Mouse (Mus musculus) forebrain, embryonic 14.5 days (tissue): ENCODE results near the gene Pwwp2b. TPM values are rescaled to one million over a fixed set of nuclear protein-coding genes. Genes with fewer than 3 reads are reported as not detected.
A peak's percentile ranks its signal among the peaks of the same experiment; 100 is the strongest.

Experiments used
- ATAC-seq: fragments of 200-750 bp; cut with Nextera tagmentation; 2 replicates; pipeline ENCODE4 v1.8.0; 2017; ENCODE audit warnings: mild to moderate bottlenecking, moderate library complexity
- DNase-seq: peaks from one replicate; pipeline ENCODE4 v3.0.0-alpha.2; 2015; ENCODE audit warnings: low spot score
- H3K27ac ChIP-seq: fragments of 300-500 bp; sonication (generic); 2 replicates; pipeline ENCODE4 v1.5.1; 2014; ENCODE audit warnings: low read depth, mild to moderate bottlenecking, control low read depth, low read length, moderate library complexity
- H3K27me3 ChIP-seq: fragments of 300-500 bp; sonication (generic); replicated peaks from 2 replicates; pipeline ENCODE4 v1.6.1; 2014; ENCODE audit warnings: low read length, control low read depth, mixed read lengths; ENCODE audit not compliant: control insufficient read depth, insufficient read depth
- H3K36me3 ChIP-seq: fragments of 300-500 bp; sonication (generic); 2 replicates; pipeline ENCODE4 v1.6.1; 2014; ENCODE audit warnings: low read length, control low read depth; ENCODE audit not compliant: control insufficient read depth, insufficient read depth
- H3K4me1 ChIP-seq: fragments of 300-500 bp; sonication (generic); 2 replicates; pipeline ENCODE4 v1.6.1; 2014; ENCODE audit warnings: antibody characterized with exemption, low read length, control low read depth; ENCODE audit not compliant: control insufficient read depth, insufficient read depth
- H3K4me2 ChIP-seq: fragments of 300-500 bp; sonication (generic); 2 replicates; pipeline ENCODE4 v1.6.1; 2014; ENCODE audit warnings: mild to moderate bottlenecking, control low read depth, low read length
- H3K4me3 ChIP-seq: fragments of 300-500 bp; sonication (generic); 2 replicates; pipeline ENCODE4 v1.5.1; 2014; ENCODE audit warnings: low read depth, low read length, control low read depth
- H3K9ac ChIP-seq: fragments of 300-500 bp; sonication (generic); 2 replicates; pipeline ENCODE4 v1.6.1; 2014; ENCODE audit warnings: mild to moderate bottlenecking, low read length, control low read depth, moderate library complexity
- H3K9me3 ChIP-seq: fragments of 300-500 bp; sonication (generic); replicated peaks from 2 replicates; pipeline ENCODE4 v1.6.1; 2016; ENCODE audit warnings: low read length, control low read depth, mixed read lengths; ENCODE audit not compliant: control insufficient read depth
- WGBS: fragments of 180-500 bp; shearing (Covaris S2); extraction: QIAGEN DNeasy Blood & Tissue Kit; methylation state at CpG from one replicate; pipeline ENCODE4 v1.1.7; 2014; 5-methylcytosine and 5-hydroxymethylcytosine counted together
- polyA plus RNA-seq: library from polyadenylated mRNA; unstranded; fragments of >200 nt; fragmentation: Nextera tagmentation; extraction: Ambion mirVana; gene quantifications from 2 replicates; pipeline ENCODE4 v1.2.1, GENCODE M21; 2014

The Pwwp2b gene
- polyA plus RNA-seq, 1 experiment from 2014 or later: 4.2 TPM

DNA sequence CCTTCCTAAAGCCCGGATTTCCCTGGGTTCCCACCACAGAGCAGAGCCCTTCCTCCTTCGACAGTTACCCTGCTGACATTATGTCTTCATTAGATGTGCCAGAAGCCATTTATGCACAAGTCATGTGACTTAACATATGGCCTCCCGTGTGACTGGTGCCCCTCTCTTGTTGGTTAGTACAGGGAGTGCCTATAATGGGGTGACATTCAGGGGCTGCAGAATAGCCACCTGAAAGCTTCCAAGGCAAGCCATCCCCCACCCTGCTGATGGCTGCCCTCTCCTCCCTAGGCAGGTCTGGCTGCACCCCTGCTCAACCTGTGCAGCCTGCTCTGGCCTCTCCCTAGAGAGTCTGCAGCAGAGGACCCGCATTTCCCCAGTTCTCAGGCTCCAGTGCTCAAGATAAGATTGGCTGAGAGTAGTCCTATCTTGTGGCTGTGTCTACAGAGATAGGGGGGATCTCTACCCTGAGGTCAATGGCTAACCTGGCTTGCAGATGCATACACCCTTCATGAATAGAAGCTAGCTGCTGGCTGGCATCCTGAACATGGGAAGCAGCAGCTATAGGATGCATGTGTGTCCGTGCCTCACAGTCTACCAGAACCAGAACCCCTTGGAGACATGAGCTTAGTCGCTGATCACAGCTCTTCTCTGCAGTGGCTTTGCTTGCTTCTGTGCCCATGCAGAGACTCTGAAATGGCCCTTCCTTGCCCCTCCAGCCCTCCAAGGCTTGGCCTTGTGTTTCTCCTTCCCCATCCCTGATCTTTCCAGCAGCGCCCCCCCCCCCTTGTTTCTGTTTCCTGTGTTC lies 1.3 kb downstream of the Pwwp2b start:
- H3K27me3 ChIP-seq: peaks cover 13% of the 10 kb centered on the region; the same call in 1 of the 2 replicates
- peak overlapping the region; percentile 97 for H3K4me2 ChIP-seq
- H3K9ac ChIP-seq: no peak overlapping the region
- WGBS: 36% methylated on average over 7 of the region's 7 CpGs
- DNase-seq: peak; percentile 50
- H3K4me1 ChIP-seq: peaks cover 10% of the 10 kb centered on the region
- H3K4me3 ChIP-seq: 0 out of 2 replicates have a peak overlapping the region, but pooled peaks have one; percentile 64
- no peak for ATAC-seq
- H3K9me3 ChIP-seq: no peaks in the 10 kb centered on the region
- H3K36me3 ChIP-seq: no peaks in the 10 kb centered on the region
- H3K27ac ChIP-seq: no peak overlapping the region

DNA sequence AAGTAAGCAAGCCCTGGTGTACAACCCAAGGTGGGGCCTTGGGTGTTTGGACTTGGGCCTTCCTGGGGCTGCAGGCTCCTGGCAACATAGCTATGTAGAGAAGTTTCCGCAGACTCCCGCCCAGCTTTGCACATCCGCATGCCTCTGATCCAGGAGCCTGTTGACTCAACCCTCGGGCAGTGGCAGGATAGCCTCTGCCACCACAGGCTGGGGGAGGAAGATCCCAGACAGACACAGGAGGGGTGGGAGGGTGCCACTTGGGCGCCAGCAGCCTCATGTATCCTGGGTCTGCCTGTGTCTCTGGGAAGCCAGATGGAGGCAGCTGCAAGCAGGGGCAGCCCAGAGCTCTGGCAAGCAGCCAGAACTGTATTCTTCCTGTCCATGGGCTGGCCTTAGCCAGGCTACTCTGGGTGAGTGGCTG lies 3.6 kb downstream of the Pwwp2b start:
- H3K4me1 ChIP-seq: peaks cover 10% of the 10 kb centered on the region
- no peaks in the 10 kb centered on the region for H3K36me3 ChIP-seq
- no peak overlapping the region for H3K4me3 ChIP-seq
- WGBS: 72% methylated on average over 5 of the region's 5 CpGs
- no peaks in the 10 kb centered on the region for H3K9me3 ChIP-seq
- no peak overlapping the region for H3K9ac ChIP-seq
- ATAC-seq: no peak
- DNase-seq: peak; percentile 69
- peaks cover 8% of the 10 kb centered on the region; the same call in 1 of the 2 replicates for H3K27me3 ChIP-seq
- 0 out of 2 replicates have a peak overlapping the region, but pooled peaks have one; percentile 21 for H3K27ac ChIP-seq
- no peak overlapping the region for H3K4me2 ChIP-seq

DNA sequence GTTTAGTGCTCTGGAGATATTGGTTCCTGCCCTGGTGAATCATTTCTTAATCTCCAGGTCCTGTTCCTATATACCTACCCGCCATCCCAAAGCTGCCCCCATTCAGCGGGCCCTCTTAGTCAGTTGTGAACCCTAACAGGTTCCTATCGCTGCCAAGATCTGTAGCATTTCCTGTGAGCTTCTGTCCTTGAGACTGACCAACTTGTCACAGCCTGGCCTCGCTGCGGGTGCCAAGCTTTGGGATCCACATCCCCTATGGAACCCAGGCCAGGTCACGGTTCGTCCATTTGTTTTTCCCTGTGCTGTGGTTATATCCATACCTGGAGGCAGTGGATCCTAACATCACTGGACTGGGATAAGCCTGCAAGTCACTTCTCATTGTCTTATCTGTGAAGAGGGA lies 4.3 kb downstream of the Pwwp2b start:
- Histone ChIP-seq H3K36me3 (no peaks in the 10 kb centered on the region), H3K27ac (no peak overlapping the region), H3K9me3 (no peaks in the 10 kb centered on the region), H3K27me3 (peaks cover 4% of the 10 kb centered on the region; the same call in 1 of the 2 replicates), H3K4me1 (peaks cover 6% of the 10 kb centered on the region), H3K4me2 (no peak overlapping the region), H3K4me3 (no peak overlapping the region), H3K9ac (no peak overlapping the region)
- DNase-seq (no peak), ATAC-seq (no peak)
- WGBS: 93% methylated on average over 7 of the region's 7 CpGs

DNA sequence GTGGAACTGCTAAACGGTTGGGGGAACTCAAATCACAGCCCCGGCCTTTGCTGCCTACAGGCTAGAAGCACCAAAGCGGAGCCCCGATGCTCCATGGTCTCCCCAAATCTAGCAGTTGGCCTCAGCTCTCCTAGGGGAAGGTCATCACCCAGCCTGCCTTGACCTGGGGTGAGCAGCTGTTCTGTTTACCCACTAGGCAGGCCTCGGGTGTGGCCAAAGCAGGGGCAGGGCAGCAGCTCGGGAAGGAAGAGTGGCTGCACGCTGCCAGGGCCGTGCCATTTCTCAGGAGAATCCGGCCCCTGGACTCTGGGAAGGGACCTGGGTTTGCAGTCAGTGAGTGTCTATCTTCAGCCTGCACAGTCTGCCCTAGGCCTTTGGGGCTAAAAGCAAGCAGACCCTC lies 4.7 kb downstream of the Pwwp2b start:
- Histone ChIP-seq H3K27me3 (peaks cover 4% of the 10 kb centered on the region; the same call in 1 of the 2 replicates), H3K4me1 (peaks cover 3% of the 10 kb centered on the region; the same call in 1 of the 2 replicates), H3K4me3 (no peak overlapping the region), H3K9me3 (no peaks in the 10 kb centered on the region), H3K36me3 (no peaks in the 10 kb centered on the region), H3K27ac (no peak overlapping the region), H3K4me2 (no peak overlapping the region), H3K9ac (no peak overlapping the region)
- no peak for ATAC-seq
- no peak for DNase-seq
- WGBS: 81% methylated on average over 9 of the region's 9 CpGs

DNA sequence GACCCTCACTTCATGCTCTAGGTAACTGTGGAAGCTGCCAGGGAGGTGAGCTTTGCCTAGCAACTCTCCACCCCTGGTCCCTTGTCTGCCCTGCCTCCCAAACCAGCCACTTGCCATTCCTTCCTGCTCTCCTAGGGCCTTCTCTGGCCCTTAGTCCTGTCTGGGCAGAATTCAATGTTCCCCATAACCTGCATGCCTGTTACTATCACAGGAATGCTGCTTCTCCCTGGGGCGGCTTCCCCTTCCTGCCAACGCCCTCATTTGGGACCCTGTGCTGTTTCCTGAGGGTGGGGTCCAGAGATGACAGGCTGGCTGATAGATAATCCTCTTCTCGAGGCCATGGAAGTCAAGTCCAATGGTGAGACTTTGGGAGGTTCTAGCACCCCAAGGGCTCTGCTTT lies 5.2 kb downstream of the Pwwp2b start:
- DNase-seq: no peak
- WGBS: 81% methylated on average over 3 of the region's 3 CpGs
- Histone ChIP-seq H3K27ac (no peak overlapping the region), H3K4me2 (no peak overlapping the region), H3K9ac (no peak overlapping the region), H3K36me3 (no peaks in the 10 kb centered on the region), H3K4me3 (no peak overlapping the region), H3K4me1 (peaks cover 3% of the 10 kb centered on the region; the same call in 1 of the 2 replicates), H3K9me3 (no peaks in the 10 kb centered on the region), H3K27me3 (peaks cover 4% of the 10 kb centered on the region; the same call in 1 of the 2 replicates)
- no peak for ATAC-seq

DNA sequence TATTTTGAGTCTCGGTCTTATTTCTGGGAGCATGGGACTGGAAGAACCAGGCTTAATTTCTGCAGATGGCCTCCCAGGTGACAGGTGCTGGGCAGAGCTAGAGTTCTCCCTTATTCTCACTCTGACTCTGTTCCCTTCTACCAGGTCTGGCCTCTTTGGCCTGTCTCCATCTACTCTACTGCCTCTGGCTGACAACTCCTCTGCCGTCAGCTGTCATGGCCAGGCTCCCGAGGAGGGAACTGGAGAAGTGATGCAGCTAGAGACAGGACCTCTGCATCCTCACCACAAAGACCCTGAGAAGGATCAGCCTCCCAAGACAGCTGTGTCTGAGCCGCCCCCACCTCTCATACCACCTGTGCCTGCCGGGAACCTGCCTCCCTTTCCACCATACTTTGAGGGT lies 6.3 kb downstream of the Pwwp2b start:
- Histone ChIP-seq H3K9me3 (no peaks in the 10 kb centered on the region), H3K9ac (no peak overlapping the region), H3K36me3 (no peaks in the 10 kb centered on the region), H3K4me3 (no peak overlapping the region), H3K27ac (no peak overlapping the region), H3K27me3 (0 out of 2 replicates have a peak, but pooled peaks cover 1% of the 10 kb centered on the region), H3K4me2 (no peak overlapping the region), H3K4me1 (no peaks in the 10 kb centered on the region)
- ATAC-seq (no peak), DNase-seq (no peak)
- WGBS: 84% methylated on average over 5 of the region's 5 CpGs

DNA sequence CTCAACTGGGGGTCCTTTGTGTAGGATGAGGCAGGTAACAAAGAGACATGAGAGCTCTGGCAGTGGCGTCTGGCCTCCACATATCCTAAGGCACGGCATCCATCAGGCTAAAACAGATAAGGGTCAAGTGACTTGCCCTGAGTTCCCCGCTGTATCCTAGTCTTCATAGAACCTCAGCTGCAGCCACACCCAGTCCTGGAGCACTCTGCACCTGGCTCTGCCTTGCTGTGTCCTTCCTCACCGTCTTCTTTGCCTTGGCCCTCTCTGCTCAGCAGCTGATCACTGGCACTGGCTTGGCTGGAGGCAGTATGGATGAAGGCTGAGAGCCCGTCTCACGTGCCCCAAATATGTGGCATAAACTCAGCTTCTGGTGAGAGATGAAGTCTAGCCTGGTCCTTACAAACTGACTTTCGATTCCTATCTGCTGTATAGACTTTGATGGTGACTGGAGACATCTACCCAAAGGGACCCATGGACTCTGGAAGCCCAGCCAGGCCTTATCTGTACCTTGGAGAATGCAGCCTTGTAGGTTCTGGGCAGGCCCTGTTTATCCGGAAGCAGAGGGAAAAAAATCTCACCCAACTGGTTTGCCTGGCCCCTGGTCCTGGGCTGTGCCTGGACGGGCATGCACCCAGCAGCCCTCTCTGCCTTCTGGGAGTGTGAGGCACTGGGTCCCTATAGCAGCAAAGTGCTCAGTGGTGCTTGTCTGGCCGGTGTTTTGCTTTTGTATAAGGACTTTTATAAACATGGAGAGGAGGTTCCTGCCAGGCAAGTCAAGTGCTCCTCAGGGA lies 9.7 kb downstream of the Pwwp2b start:
- ATAC-seq (no peak), DNase-seq (no peak)
- no peaks in the 10 kb centered on the region for H3K36me3 ChIP-seq
- H3K27me3 ChIP-seq: no peaks in the 10 kb centered on the region
- no peak overlapping the region for H3K9ac ChIP-seq
- no peak overlapping the region for H3K4me2 ChIP-seq
- H3K9me3 ChIP-seq: no peaks in the 10 kb centered on the region
- 77% methylated on average over 10 of the region's 10 CpGs for WGBS
- H3K27ac ChIP-seq: no peak overlapping the region
- H3K4me3 ChIP-seq: no peak overlapping the region
- no peaks in the 10 kb centered on the region for H3K4me1 ChIP-seq

DNA sequence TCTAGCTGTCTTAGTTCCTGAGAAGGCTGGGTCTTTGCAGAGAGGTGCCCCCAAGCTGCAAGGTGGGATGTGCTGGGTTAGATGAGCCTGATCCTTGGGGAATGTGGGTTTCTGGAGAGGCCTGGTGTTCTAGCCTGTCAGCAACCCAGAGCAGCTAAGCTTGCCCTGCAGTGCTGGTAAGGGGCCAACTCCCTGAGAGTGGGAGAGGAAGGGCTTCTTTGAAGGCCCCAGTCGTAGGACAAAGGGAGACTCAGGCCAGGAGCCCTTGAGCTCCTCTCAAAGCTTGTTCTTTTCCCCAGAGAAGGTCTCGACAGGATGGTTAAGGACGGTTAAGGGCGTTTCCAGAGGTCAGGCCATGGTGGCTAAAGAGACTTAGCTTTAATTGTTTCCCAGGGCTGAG lies 16.1 kb downstream of the Pwwp2b start:
- WGBS: 32% methylated on average over 4 of the region's 4 CpGs
- no peak overlapping the region for H3K9ac ChIP-seq
- no peak for ATAC-seq
- H3K4me1 ChIP-seq: no peaks in the 10 kb centered on the region
- no peak overlapping the region for H3K4me2 ChIP-seq
- no peaks in the 10 kb centered on the region for H3K9me3 ChIP-seq
- no peak for DNase-seq
- no peaks in the 10 kb centered on the region for H3K27me3 ChIP-seq
- no peaks in the 10 kb centered on the region for H3K36me3 ChIP-seq
- H3K4me3 ChIP-seq: no peak overlapping the region
- no peak overlapping the region for H3K27ac ChIP-seq
